Mouse (Mus musculus) neutrophil, adult 59 days (primary cell): ENCODE measurements around the gene Fgfrl1. TPM values are rescaled to one million over a fixed set of nuclear protein-coding genes. Genes with fewer than 3 reads are reported as not detected.

Source experiments
- total RNA-seq, 2 experiments: library from RNA; stranded (reverse); gene quantifications; 1 replicate in 1 of 2; 2 replicates in 1 of 2; pipeline ENCODE4 v1.2.4; 2023

The Fgfrl1 gene
- total RNA-seq: 1 to 10 TPM in 1 of 2 experiments, under 1 TPM in 1; 0.79 to 2.7 TPM

GRCm38 (mm10) chr5:108692271-108692670, at the start of gene Fgfrl1:
Gene Fgfrl1 (plus strand): TSS chr5:108692382.

GRCm38 (mm10) chr5:108659698-108660631, 32.2 kb upstream of the Fgfrl1 start, which contains the start of gene Idua:
Gene Idua (plus strand): TSS chr5:108660331.

GRCm38 (mm10) chr5:108668977-108669936, 22.9 kb upstream of the Fgfrl1 start, which contains the start of gene Dgkq:
Gene Dgkq (minus strand): TSS chr5:108669672.

GRCm38 (mm10) chr5:108675251-108675816, 16.8 kb upstream of the Fgfrl1 start, which contains the start of gene Slc26a1:
Gene Slc26a1 (minus strand): TSS chr5:108675569.

Other genes starting within 250 kb of the Fgfrl1 start
- gene Mfsd7a, start 243.5 kb upstream of the Fgfrl1 start, total RNA-seq: 10 to 100 TPM; 15.9 to 22.5 TPM
- gene Pcgf3, start 231.2 kb upstream of the Fgfrl1 start, total RNA-seq: 10 to 100 TPM; 12.6 to 15.5 TPM
- not detected for gene Cplx1, start 142.4 kb upstream of the Fgfrl1 start, total RNA-seq
- gene Gak, start 62.6 kb upstream of the Fgfrl1 start, total RNA-seq: 100 to 1,000 TPM; 105 to 125 TPM
- gene Tmem175, start 62.6 kb upstream of the Fgfrl1 start, total RNA-seq: 10 to 100 TPM; 11.5 to 14.7 TPM
- 10 to 100 TPM; 17.3 TPM for gene Idua, start 32.1 kb upstream of the Fgfrl1 start, total RNA-seq
- gene Dgkq, start 22.7 kb upstream of the Fgfrl1 start, total RNA-seq: 10 to 100 TPM; 11.2 to 12.6 TPM
- 1 to 10 TPM in 1 of 2 experiments, under 1 TPM in 1; 0.20 to 1.0 TPM for gene Slc26a1, start 16.8 kb upstream of the Fgfrl1 start, total RNA-seq
- gene Rnf212, start 82.6 kb downstream of the Fgfrl1 start, total RNA-seq: 1 to 10 TPM in 1 of 2 experiments, not detected in 1; 1.6 TPM
- not detected for gene Tmed11, start 103.0 kb downstream of the Fgfrl1 start, total RNA-seq
- not detected for gene Vmn2r8, start 116.5 kb downstream of the Fgfrl1 start, total RNA-seq
- not detected for gene Vmn2r9, start 160.2 kb downstream of the Fgfrl1 start, total RNA-seq